Mouse (Mus musculus) bone marrow macrophage, adult 2 months (primary cell): ENCODE data around the gene Krt15.

Source experiments
- CTCF ChIP-seq: IDR thresholded peaks from 2 replicates; pipeline ENCODE4 v1.5.1; 2012; ENCODE audit warnings: low read depth, mild to moderate bottlenecking, low read length, moderate library complexity
- POLR2A ChIP-seq: IDR thresholded peaks from 2 replicates; pipeline ENCODE4 v1.6.1; 2012; ENCODE audit warnings: mild to moderate bottlenecking, low read depth, low read length, borderline replicate concordance

GRCm38 (mm10) chr11:100176791-100177190, 41.1 kb upstream of the Krt15 start:
- TF ChIP-seq CTCF (no peak), POLR2A (no peak)
